In genomic region chr11:77857089-77857488, GRCm38 (mm10) we compare ENCODE assay signal across 27 mouse cellular contexts. TPM values are rescaled to one million over a fixed set of nuclear protein-coding genes. Genes with fewer than 3 reads are reported as not detected.
DNase-seq lines count a peak whose midpoint lies in the region; ATAC-seq and TF ChIP-seq lines count a peak whose summit lies in the region.
"Had no signal": no experiment of that assay in that cellular context is flagged by ENCODE, and none has a peak within 500 bp of the region (broad histone marks: within the 10 kb centered on the region; RNA-seq: fewer than 3 reads in every experiment).

No protein-coding gene starts in this region.

- H3K4me1 ChIP-seq in forebrain, postnatal 0 days (ENCODE audit: insufficient read depth) = peaks cover 19% of the 10 kb centered on the region
- H3K4me1 ChIP-seq in forebrain, embryonic 11.5 days (replicated peaks; ENCODE audit: control insufficient read depth, insufficient read depth, low read length) = peaks cover 18% of the 10 kb centered on the region
- H3K4me1 ChIP-seq in midbrain, embryonic 14.5 days (ENCODE audit: control insufficient read depth, insufficient read depth, low read length) = peaks cover 63% of the 10 kb centered on the region
- H3K4me1 ChIP-seq in midbrain, embryonic 11.5 days (ENCODE audit: control insufficient read depth, insufficient read depth, low read length) = peaks cover 15% of the 10 kb centered on the region
- peaks cover 11% of the 10 kb centered on the region for H3K4me1 ChIP-seq in hindbrain, postnatal 0 days (ENCODE audit: insufficient read depth, low read length)
- H3K4me1 ChIP-seq: heart, embryonic 15.5 days had no signal

- no peaks in the 10 kb centered on the region for H3K27me3 ChIP-seq in forebrain, postnatal 0 days (ENCODE audit: insufficient read depth, low read length)
- peaks cover 12% of the 10 kb centered on the region; the same call in 1 of the 2 replicates for H3K27me3 ChIP-seq in forebrain, embryonic 11.5 days (ENCODE audit: control insufficient read depth, insufficient read depth, low read length)
- no peaks in the 10 kb centered on the region for H3K27me3 ChIP-seq in midbrain, embryonic 14.5 days (ENCODE audit: control insufficient read depth, insufficient read depth, low read length)
- H3K27me3 ChIP-seq in midbrain, embryonic 11.5 days (ENCODE audit: control insufficient read depth, insufficient read depth, low read length) = peaks cover 5% of the 10 kb centered on the region; the same call in 1 of the 2 replicates
- no peaks in the 10 kb centered on the region for H3K27me3 ChIP-seq in hindbrain, postnatal 0 days (ENCODE audit: insufficient read depth, low read length)
- H3K27me3 ChIP-seq: heart, embryonic 15.5 days; liver, embryonic 15.5 days had no signal

- H3K4me3 ChIP-seq in forebrain, postnatal 0 days (ENCODE audit: low read depth, low read length) = no peak overlapping the region
- H3K4me3 ChIP-seq in forebrain, embryonic 11.5 days (ENCODE audit: low read depth, low read length) = no peak overlapping the region
- no peak overlapping the region for H3K4me3 ChIP-seq in midbrain, embryonic 14.5 days (replicated peaks; ENCODE audit: low read depth, low read length)
- no peak overlapping the region for H3K4me3 ChIP-seq in midbrain, embryonic 11.5 days (ENCODE audit: low read depth, low read length)
- H3K4me3 ChIP-seq in hindbrain, postnatal 0 days (ENCODE audit: low read length) = no peak overlapping the region
- H3K4me3 ChIP-seq: erythroblast, embryonic 14.5 days; heart, embryonic 10.5 days; heart, embryonic 15.5 days; left cerebral cortex, adult 2 months; limb, embryonic 12.5 days; liver, embryonic 15.5 days; midbrain, embryonic 10.5 days had no signal

- no peak overlapping the region for H3K9ac ChIP-seq in forebrain, postnatal 0 days
- no peak overlapping the region for H3K9ac ChIP-seq in forebrain, embryonic 11.5 days (ENCODE audit: low read length)
- H3K9ac ChIP-seq in midbrain, embryonic 14.5 days (replicated peaks; ENCODE audit: low read length) = no peak overlapping the region
- H3K9ac ChIP-seq in midbrain, embryonic 11.5 days (ENCODE audit: low read length) = no peak overlapping the region
- no peak overlapping the region for H3K9ac ChIP-seq in hindbrain, postnatal 0 days (replicated peaks; ENCODE audit: low read length)
- H3K9ac ChIP-seq: heart, embryonic 15.5 days; limb, embryonic 12.5 days; liver, embryonic 15.5 days; lung, embryonic 14.5 days had no signal

- TF ChIP-seq CTCF in forebrain, postnatal 0 days (IDR thresholded peaks at IDR 0.05; ENCODE audit: low read depth) = no peak
- TF ChIP-seq CTCF in hindbrain, postnatal 0 days (IDR thresholded peaks at IDR 0.05; ENCODE audit: low read depth) = no peak

- no peak for DNase-seq in forebrain, postnatal 0 days
- no peak for DNase-seq in forebrain, embryonic 11.5 days (ENCODE audit: low spot score)
- no peak for DNase-seq in midbrain, embryonic 14.5 days
- no peak for DNase-seq in midbrain, embryonic 11.5 days (ENCODE audit: low spot score, missing footprints)
- no peak for DNase-seq in hindbrain, postnatal 0 days (ENCODE audit: low spot score)
- DNase-seq in lung, postnatal 10 days = no peak
- DNase-seq in urinary bladder, postnatal 36 days (ENCODE audit: low spot score in 2 of 2) = no peak
- DNase-seq: adrenal gland, postnatal 14 days; cerebellum, adult 11-12 months; cerebellum, postnatal 10 days; gastrocnemius, postnatal 14 days; heart, postnatal 36 days; kidney, adult 11 months; kidney, postnatal 14 days; lung, embryonic 14.5 days; thymus, adult 2 months; thymus, postnatal 36 days had no signal

- H3K4me2 ChIP-seq in forebrain, postnatal 0 days (ENCODE audit: low read depth) = no peak overlapping the region
- no peak overlapping the region for H3K4me2 ChIP-seq in forebrain, embryonic 11.5 days (ENCODE audit: low read depth, low read length, severe bottlenecking)
- no peak overlapping the region for H3K4me2 ChIP-seq in midbrain, embryonic 14.5 days (ENCODE audit: low read length)
- H3K4me2 ChIP-seq in midbrain, embryonic 11.5 days = no peak overlapping the region
- H3K4me2 ChIP-seq in hindbrain, postnatal 0 days (ENCODE audit: low read depth, low read length) = no peak overlapping the region
- H3K4me2 ChIP-seq: heart, embryonic 15.5 days; limb, embryonic 12.5 days; liver, embryonic 15.5 days; lung, embryonic 14.5 days had no signal

- H3K9me3 ChIP-seq in forebrain, postnatal 0 days (ENCODE audit: low read length) = no peaks in the 10 kb centered on the region
- H3K9me3 ChIP-seq in forebrain, embryonic 11.5 days (ENCODE audit: control insufficient read depth, low read length) = no peaks in the 10 kb centered on the region
- no peaks in the 10 kb centered on the region for H3K9me3 ChIP-seq in midbrain, embryonic 14.5 days (ENCODE audit: control insufficient read depth, low read length)
- no peaks in the 10 kb centered on the region for H3K9me3 ChIP-seq in midbrain, embryonic 11.5 days (ENCODE audit: control insufficient read depth, low read length)
- no peaks in the 10 kb centered on the region for H3K9me3 ChIP-seq in hindbrain, postnatal 0 days (ENCODE audit: low read length)
- H3K9me3 ChIP-seq: heart, embryonic 10.5 days; heart, embryonic 15.5 days; limb, embryonic 12.5 days; liver, embryonic 15.5 days; midbrain, embryonic 10.5 days had no signal

- WGBS in forebrain, postnatal 0 days = 68% methylated on average over 6 of the region's 6 CpGs
- WGBS in forebrain, embryonic 11.5 days = 95% methylated on average over 6 of the region's 6 CpGs
- WGBS in midbrain, embryonic 14.5 days = 79% methylated on average over 6 of the region's 6 CpGs
- 91% methylated on average over 6 of the region's 6 CpGs for WGBS in midbrain, embryonic 11.5 days
- 72% methylated on average over 6 of the region's 6 CpGs for WGBS in hindbrain, postnatal 0 days

- no peak for ATAC-seq in forebrain, postnatal 0 days
- no peak for ATAC-seq in forebrain, embryonic 11.5 days (replicated peaks; ENCODE audit: low FRiP score)
- ATAC-seq in midbrain, embryonic 14.5 days (ENCODE audit: low FRiP score, low TSS enrichment) = no peak
- ATAC-seq in midbrain, embryonic 11.5 days (ENCODE audit: low FRiP score) = no peak
- no peak for ATAC-seq in hindbrain, postnatal 0 days
- ATAC-seq: CD4-positive, CD25-positive, alpha-beta regulatory T cell, adult 4 months; inflammation-experienced regulatory T-cells, adult 6 months had no signal

- peak overlapping the region; percentile 87; the same call in 1 of the 2 replicates for H3K27ac ChIP-seq in forebrain, postnatal 0 days (ENCODE audit: low read depth, low read length)
- no peak overlapping the region for H3K27ac ChIP-seq in forebrain, embryonic 11.5 days (ENCODE audit: low read depth, low read length)
- peak overlapping the region; percentile 85 for H3K27ac ChIP-seq in midbrain, embryonic 14.5 days (replicated peaks; ENCODE audit: low read depth, low read length)
- H3K27ac ChIP-seq in midbrain, embryonic 11.5 days (ENCODE audit: low read depth, low read length) = no peak overlapping the region
- 0 out of 2 replicates have a peak overlapping the region, but pooled peaks have one; percentile 28 for H3K27ac ChIP-seq in hindbrain, postnatal 0 days
- H3K27ac ChIP-seq: heart, embryonic 15.5 days; left cerebral cortex, adult 2 months; limb, embryonic 12.5 days; liver, embryonic 15.5 days had no signal

- peaks cover 55% of the 10 kb centered on the region for H3K36me3 ChIP-seq in forebrain, postnatal 0 days (ENCODE audit: insufficient read depth)
- H3K36me3 ChIP-seq in forebrain, embryonic 11.5 days (ENCODE audit: control insufficient read depth, insufficient read depth, low read length) = peaks cover 5% of the 10 kb centered on the region; the same call in 1 of the 2 replicates
- peaks cover 54% of the 10 kb centered on the region for H3K36me3 ChIP-seq in midbrain, embryonic 14.5 days (ENCODE audit: control insufficient read depth, insufficient read depth, low read length)
- H3K36me3 ChIP-seq in midbrain, embryonic 11.5 days (ENCODE audit: control insufficient read depth, insufficient read depth, low read length) = 0 out of 2 replicates have a peak, but pooled peaks cover 3% of the 10 kb centered on the region
- peaks cover 30% of the 10 kb centered on the region for H3K36me3 ChIP-seq in hindbrain, postnatal 0 days (ENCODE audit: insufficient read depth, low read length)

RNA-seq across cellular contexts. Expression of gene Pipox, which starts 36.8 kb away (rescaled TPM):
- 3.8 and 6.8 TPM in 2 replicates for total RNA-seq in forebrain, postnatal 0 days (2014; rRNA removed)
- 3.7 and 4.2 TPM in 2 replicates for polyA plus RNA-seq in forebrain, postnatal 0 days (2015; fragmentation: Nextera tagmentation; extraction: Ambion mirVana)
- polyA plus RNA-seq in forebrain, embryonic 11.5 days (2014; fragmentation: Nextera tagmentation; extraction: Ambion mirVana) = 13.6 and 16.0 TPM in 2 replicates
- polyA plus RNA-seq in midbrain, embryonic 14.5 days (2014; fragmentation: Nextera tagmentation; extraction: Ambion mirVana) = 4.0 and 4.2 TPM in 2 replicates
- polyA plus RNA-seq in midbrain, embryonic 11.5 days (2014; fragmentation: Nextera tagmentation; extraction: Ambion mirVana) = 12.1 and 12.6 TPM in 2 replicates
- total RNA-seq in hindbrain, postnatal 0 days (2014; rRNA removed) = 2.8 and 6.8 TPM in 2 replicates
- 4.4 and 4.6 TPM in 2 replicates for polyA plus RNA-seq in hindbrain, postnatal 0 days (2015; fragmentation: Nextera tagmentation; extraction: Ambion mirVana)
- total RNA-seq: monocyte, adult 5-6 weeks had no signal
- polyA plus RNA-seq: erythroblast, embryonic 14.5 days had no signal

Comparison
In these comparisons a context has a peak if more than half of its experiments do, and no peak if none do; other contexts are left out.
1. H3K27ac ChIP-seq: peak in forebrain, postnatal 0 days (single experiment), midbrain, embryonic 14.5 days (single experiment) and hindbrain, postnatal 0 days (single experiment); none in forebrain, embryonic 11.5 days (single experiment) and midbrain, embryonic 11.5 days (single experiment).